Mouse (Mus musculus) ES-E14 (cell line): ENCODE results near the gene Sptlc2. TPM values are rescaled to one million over a fixed set of nuclear protein-coding genes. Genes with fewer than 3 reads are reported as not detected.

Experiments
- DNase-seq: peaks from one replicate; pipeline ENCODE4 v3.0.0-alpha.2; 2013; ENCODE audit warnings: low read depth, low spot score
- H3K27ac ChIP-seq: 2 replicates; pipeline ENCODE4 v1.5.1; 2012; ENCODE audit warnings: low read depth, mild to moderate bottlenecking, low read length, moderate library complexity, mixed read lengths; ENCODE audit not compliant: poor library complexity, insufficient read depth, severe bottlenecking
- H3K36me3 ChIP-seq: 2 replicates; pipeline ENCODE4 v1.6.1; 2012; ENCODE audit warnings: mild to moderate bottlenecking, low read length, moderate library complexity, mixed read lengths; ENCODE audit not compliant: control insufficient read depth, poor library complexity, insufficient read depth, severe bottlenecking
- H3K4me1 ChIP-seq, 2 experiments: fragments of 150-350 bp in 1 of 2; sonication (generic) in 1 of 2; 2 replicates each; pipeline ENCODE4 v1.6.1; 2012; ENCODE audit warnings: low read length in 2 of 2, mild to moderate bottlenecking in 1 of 2, mixed read lengths in 1 of 2; ENCODE audit not compliant: control insufficient read depth in 2 of 2, insufficient read depth in 2 of 2, poor library complexity in 1 of 2
- H3K4me3 ChIP-seq, 2 experiments: fragments of 150-350 bp in 1 of 2; sonication (generic) in 1 of 2; 2 replicates each; pipeline ENCODE4 v1.5.1; 2012; ENCODE audit warnings: low read length in 2 of 2, low read depth in 1 of 2, mild to moderate bottlenecking in 1 of 2, mixed read lengths in 1 of 2; ENCODE audit not compliant: insufficient read depth in 1 of 2, poor library complexity in 1 of 2, severe bottlenecking in 1 of 2
- H3K9ac ChIP-seq: 2 replicates; pipeline ENCODE4 v1.6.1; 2012; ENCODE audit warnings: low read depth, mild to moderate bottlenecking, low read length, mixed read lengths; ENCODE audit not compliant: poor library complexity, insufficient read depth, severe bottlenecking
- H3K9me3 ChIP-seq: fragments of 150-350 bp; sonication (generic); 2 replicates; pipeline ENCODE4 v1.6.1; 2012; ENCODE audit warnings: low read depth, mild to moderate bottlenecking, low read length; ENCODE audit not compliant: control insufficient read depth, insufficient read depth
- CHD2 ChIP-seq: IDR thresholded peaks from 2 replicates; pipeline ENCODE4 v1.6.1; 2014; ENCODE audit warnings: mild to moderate bottlenecking, low read depth, low read length, inconsistent platforms
- HCFC1 ChIP-seq: IDR thresholded peaks from 2 replicates; pipeline ENCODE4 v1.6.1; 2012; ENCODE audit warnings: low read length, inconsistent platforms, borderline replicate concordance; ENCODE audit not compliant: insufficient read depth
- MAFK ChIP-seq: IDR thresholded peaks from 2 replicates; pipeline ENCODE4 v1.6.1; 2014; ENCODE audit warnings: mild to moderate bottlenecking, low read depth, low read length, inconsistent platforms; ENCODE audit not compliant: insufficient read depth
- ZC3H11A ChIP-seq: IDR thresholded peaks from 2 replicates; pipeline ENCODE4 v1.6.1; 2012; ENCODE audit warnings: low read depth, mild to moderate bottlenecking, inconsistent platforms, low read length, borderline replicate concordance
- ZNF384 ChIP-seq: IDR thresholded peaks from 2 replicates; pipeline ENCODE4 v1.6.1; 2012; ENCODE audit warnings: low read depth, low read length, inconsistent platforms
- in situ Hi-C, 2 experiments: fragments of 600-800 bp; cut with MboI; formaldehyde crosslinking; loops; one replicate each; pipeline ENCODE4 v1.15.1; 2025; ENCODE audit warnings: low sequenced_read_pairs in 2 of 2, inconsistent platforms in 1 of 2; ENCODE audit not compliant: unreplicated experiment in 2 of 2
- total RNA-seq: library from RNA; depleted of rRNA; stranded (reverse); fragments of 300-350 nt; gene quantifications from 2 replicates; pipeline ENCODE4 v1.2.3, GENCODE M21; 2012

Gene Sptlc2
- total RNA-seq, 1 experiment = 182 TPM

DNA sequence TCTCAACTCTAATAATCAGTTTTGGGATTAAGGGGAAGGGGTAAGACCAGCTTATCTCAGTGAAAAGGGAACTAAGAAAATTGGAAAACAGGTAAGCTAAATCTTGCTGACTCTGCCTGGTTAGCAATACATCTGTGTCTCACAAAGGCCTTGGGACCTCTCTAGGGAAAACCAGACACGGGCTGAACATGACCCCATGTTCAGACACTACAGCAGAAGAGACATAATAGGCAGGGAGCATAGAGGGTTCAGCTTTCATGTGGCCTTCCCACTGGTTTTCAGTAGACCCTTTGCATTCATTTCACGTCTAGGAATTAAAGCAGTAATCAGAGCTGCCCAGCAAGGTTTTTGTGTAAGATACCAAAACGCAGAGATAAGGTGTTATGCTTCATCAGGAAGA is 36.4 kb upstream of the Sptlc2 start:
- TF ChIP-seq ZNF384 = no peak
- no peak for TF ChIP-seq CHD2
- no peak for TF ChIP-seq MAFK
- TF ChIP-seq HCFC1 = no peak
- TF ChIP-seq ZC3H11A = no peak
- Histone ChIP-seq H3K9ac (no peak overlapping the region), H3K9me3 (no peaks in the 10 kb centered on the region), H3K4me3 (no peak overlapping the region), H3K4me1 (no peaks in the 10 kb centered on the region; a peak in 1 of 4 replicates), H3K36me3 (peaks cover 24% of the 10 kb centered on the region), H3K27ac (no peak overlapping the region)
- in situ Hi-C loops = no loop called here
- DNase-seq = no peak

DNA sequence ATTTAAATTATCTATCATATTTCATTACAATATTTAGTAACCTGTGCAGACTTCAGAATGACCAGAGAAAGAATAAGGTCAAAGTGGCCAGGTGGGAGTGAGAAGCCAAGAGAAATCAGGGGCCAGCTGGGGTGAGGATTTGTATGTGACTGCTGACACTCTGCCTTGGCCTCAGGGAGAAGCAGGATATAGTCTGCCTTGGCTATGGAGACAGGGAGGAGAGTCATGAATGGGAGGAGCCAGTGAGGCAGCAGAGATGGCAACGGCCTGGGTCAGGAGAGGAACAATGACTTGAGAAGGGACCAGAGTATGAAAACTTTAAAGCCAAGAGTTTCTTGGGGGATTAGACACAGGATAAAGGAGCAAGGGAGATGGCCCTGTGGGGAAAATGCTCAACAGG is 35.5 kb upstream of the Sptlc2 start:
- H3K4me3 ChIP-seq = no peak overlapping the region
- no peak for DNase-seq
- H3K36me3 ChIP-seq = peaks cover 16% of the 10 kb centered on the region
- H3K9me3 ChIP-seq = no peaks in the 10 kb centered on the region
- H3K4me1 ChIP-seq = no peaks in the 10 kb centered on the region; a peak in 1 of 4 replicates
- no peak for TF ChIP-seq ZC3H11A
- TF ChIP-seq CHD2 = no peak
- TF ChIP-seq HCFC1 = no peak
- TF ChIP-seq ZNF384 = no peak
- TF ChIP-seq MAFK = no peak
- in situ Hi-C loops = no loop called here
- H3K9ac ChIP-seq = no peak overlapping the region
- no peak overlapping the region for H3K27ac ChIP-seq

DNA sequence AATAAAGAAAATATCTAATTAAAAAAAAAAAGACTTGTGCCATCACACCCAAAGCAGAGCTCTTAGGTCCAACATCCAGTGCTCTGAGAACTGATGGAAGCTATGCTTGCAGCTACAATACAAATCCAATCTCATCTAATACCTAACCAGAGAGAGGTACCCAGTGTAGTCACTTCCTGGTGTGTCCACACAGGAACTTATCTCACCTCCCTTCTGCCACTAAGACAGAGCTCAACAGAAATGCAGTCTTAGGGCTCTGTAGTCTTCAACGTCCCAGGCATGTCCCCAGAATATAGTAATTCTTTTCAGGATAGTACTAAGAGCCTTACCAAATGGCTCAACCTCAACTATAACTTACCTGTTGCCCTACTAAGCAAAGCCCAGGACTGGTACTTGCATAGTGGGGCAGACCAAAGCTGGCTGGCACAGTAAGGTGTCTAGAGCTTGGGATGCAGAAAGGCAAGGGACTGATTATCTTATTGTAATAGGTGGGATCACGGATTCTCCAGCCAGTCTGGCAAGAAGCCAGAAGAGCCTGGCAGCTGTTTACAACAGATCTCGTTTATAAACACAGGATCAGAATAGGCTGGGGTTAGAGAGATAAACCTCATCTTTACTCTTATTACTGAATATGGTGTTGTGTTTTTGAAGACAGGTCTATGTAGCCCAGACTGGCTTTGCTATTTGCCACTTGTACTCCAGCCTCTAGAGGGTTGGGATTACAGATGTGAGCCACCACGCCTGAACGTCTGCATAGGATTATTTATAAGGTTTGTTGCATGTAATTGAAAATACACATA is 33.8 kb upstream of the Sptlc2 start:
- Histone ChIP-seq H3K4me3 (no peak overlapping the region), H3K27ac (no peak overlapping the region), H3K4me1 (no peaks in the 10 kb centered on the region; a peak in 1 of 4 replicates), H3K9me3 (no peaks in the 10 kb centered on the region), H3K36me3 (peaks cover 6% of the 10 kb centered on the region), H3K9ac (no peak overlapping the region)
- TF ChIP-seq ZC3H11A (no peak), HCFC1 (no peak), ZNF384 (no peak), MAFK (no peak)
- DNase-seq = no peak
- in situ Hi-C loops = no loop called here

GRCm38 (mm10) chr12:87419974-87420485 is 31.9 kb upstream of the Sptlc2 start:
- Histone ChIP-seq H3K4me3 (no peak overlapping the region), H3K9me3 (no peaks in the 10 kb centered on the region), H3K36me3 (no peaks in the 10 kb centered on the region; the same call in 1 of the 2 replicates), H3K4me1 (no peaks in the 10 kb centered on the region; a peak in 1 of 4 replicates), H3K9ac (no peak overlapping the region), H3K27ac (no peak overlapping the region)
- DNase-seq = no peak
- no peak for TF ChIP-seq HCFC1
- no peak for TF ChIP-seq ZC3H11A
- no peak for TF ChIP-seq MAFK
- TF ChIP-seq CHD2 = no peak
- no peak for TF ChIP-seq ZNF384
- in situ Hi-C loops = no loop called here
